Mouse (Mus musculus) MEL (cell line): ENCODE data around the gene Cerk.

Experiments used
- CHD2 ChIP-seq: IDR thresholded peaks from 2 replicates; pipeline ENCODE4 v1.6.1; 2011; ENCODE audit warnings: low read length, improper control_type of control experiment
- CTCF ChIP-seq, 3 experiments: IDR thresholded peaks in 2 of 3; conservative IDR thresholded peaks in 1 of 3; 2 replicates each; pipeline ENCODE4 v1.5.1; 2011 to 2012; ENCODE audit warnings: low read length in 3 of 3, low read depth in 2 of 3, mild to moderate bottlenecking in 2 of 3, improper control_type of control experiment in 1 of 3, inconsistent platforms in 1 of 3, mixed read lengths in 1 of 3, moderate library complexity in 1 of 3; ENCODE audit not compliant: control insufficient read depth in 1 of 3, insufficient read depth in 1 of 3, poor library complexity in 1 of 3, severe bottlenecking in 1 of 3
- EP300 ChIP-seq, 2 experiments: IDR thresholded peaks; 2 replicates each; pipeline ENCODE4 v1.6.1; 2011; ENCODE audit warnings: improper control_type of control experiment in 2 of 2, low read length in 2 of 2, low read depth in 1 of 2, mild to moderate bottlenecking in 1 of 2
- GATA1 ChIP-seq: IDR thresholded peaks from 2 replicates; pipeline ENCODE4 v1.6.1; 2011; ENCODE audit warnings: low read depth, low read length, improper control_type of control experiment
- HCFC1 ChIP-seq: IDR thresholded peaks from 2 replicates; pipeline ENCODE4 v1.6.1; 2012; ENCODE audit warnings: low read depth, mild to moderate bottlenecking, inconsistent platforms, low read length, improper control_type of control experiment, moderate library complexity
- MAFK ChIP-seq: IDR thresholded peaks from 2 replicates; pipeline ENCODE4 v1.6.1; 2011; ENCODE audit warnings: low read depth, mild to moderate bottlenecking, low read length, improper control_type of control experiment, borderline replicate concordance
- MAX ChIP-seq: IDR thresholded peaks from 2 replicates; pipeline ENCODE4 v1.6.1; 2011; ENCODE audit warnings: low read length, improper control_type of control experiment
- POLR2A ChIP-seq, 2 experiments: IDR thresholded peaks; 2 replicates each; pipeline ENCODE4 v1.6.1; 2011 to 2012; ENCODE audit warnings: low read length in 2 of 2, mild to moderate bottlenecking in 2 of 2, control low read depth in 1 of 2, improper control_type of control experiment in 1 of 2, low read depth in 1 of 2, moderate library complexity in 1 of 2; ENCODE audit not compliant: control insufficient read depth in 1 of 2, insufficient read depth in 1 of 2, poor library complexity in 1 of 2
- POLR2AphosphoS2 ChIP-seq: IDR thresholded peaks from 2 replicates; pipeline ENCODE4 v1.6.1; 2011; ENCODE audit warnings: low read length, improper control_type of control experiment
- SIN3A ChIP-seq: IDR thresholded peaks from 2 replicates; pipeline ENCODE4 v1.6.1; 2012; ENCODE audit warnings: low read length, improper control_type of control experiment, inconsistent platforms
- SMC3 ChIP-seq: IDR thresholded peaks from 2 replicates; pipeline ENCODE4 v1.6.1; 2011; ENCODE audit warnings: low read depth, low read length, improper control_type of control experiment
- TCF12 ChIP-seq: IDR thresholded peaks from 2 replicates; pipeline ENCODE4 v1.6.1; 2014; ENCODE audit warnings: low read depth, mild to moderate bottlenecking, inconsistent platforms, low read length, improper control_type of control experiment, moderate library complexity
- USF1 ChIP-seq: IDR thresholded peaks from 2 replicates; pipeline ENCODE4 v1.6.1; 2014; ENCODE audit warnings: low read depth, mild to moderate bottlenecking, inconsistent platforms, low read length, improper control_type of control experiment, moderate library complexity
- ZNF384 ChIP-seq: IDR thresholded peaks from 2 replicates; pipeline ENCODE4 v1.6.1; 2012; ENCODE audit warnings: low read depth, mild to moderate bottlenecking, inconsistent platforms, low read length, improper control_type of control experiment

- no peak for TF ChIP-seq MAX
- TF ChIP-seq TCF12: no peak
- TF ChIP-seq POLR2AphosphoS2: no peak
- no peak for TF ChIP-seq ZNF384
- TF ChIP-seq POLR2A (IDR thresholded peaks at IDR 0.05; ENCODE audit: control insufficient read depth in 1 of 2, insufficient read depth in 1 of 2, low read depth in 1 of 2, low read length in 2 of 2, poor library complexity in 1 of 2): no peak
- no peak for TF ChIP-seq USF1
- TF ChIP-seq MAFK: no peak
- TF ChIP-seq SIN3A: no peak
- no peak for TF ChIP-seq CTCF (IDR thresholded peaks at IDR 0.05 in 2 of 3, conservative IDR thresholded peaks at IDR 0.05 in 1 of 3; ENCODE audit: control insufficient read depth in 1 of 3, insufficient read depth in 1 of 3, low read depth in 2 of 3, low read length in 3 of 3, poor library complexity in 1 of 3, severe bottlenecking in 1 of 3)
- TF ChIP-seq HCFC1: no peak
- TF ChIP-seq CHD2: no peak
- TF ChIP-seq GATA1: no peak
- TF ChIP-seq EP300 (IDR thresholded peaks at IDR 0.05; ENCODE audit: low read depth in 1 of 2, low read length in 2 of 2): no peak
- TF ChIP-seq SMC3: no peak
Measured at GRCm38 (mm10) chr15:86199482-86199881, 13.5 kb upstream of the Cerk start.
